Mouse (Mus musculus): ENCODE measurements around the gene Chchd10. TPM values are rescaled to one million over a fixed set of nuclear protein-coding genes. Genes with fewer than 3 reads are reported as not detected.

The Chchd10 gene
- polyA plus RNA-seq, 1 experiment = 1,587 TPM

DNA sequence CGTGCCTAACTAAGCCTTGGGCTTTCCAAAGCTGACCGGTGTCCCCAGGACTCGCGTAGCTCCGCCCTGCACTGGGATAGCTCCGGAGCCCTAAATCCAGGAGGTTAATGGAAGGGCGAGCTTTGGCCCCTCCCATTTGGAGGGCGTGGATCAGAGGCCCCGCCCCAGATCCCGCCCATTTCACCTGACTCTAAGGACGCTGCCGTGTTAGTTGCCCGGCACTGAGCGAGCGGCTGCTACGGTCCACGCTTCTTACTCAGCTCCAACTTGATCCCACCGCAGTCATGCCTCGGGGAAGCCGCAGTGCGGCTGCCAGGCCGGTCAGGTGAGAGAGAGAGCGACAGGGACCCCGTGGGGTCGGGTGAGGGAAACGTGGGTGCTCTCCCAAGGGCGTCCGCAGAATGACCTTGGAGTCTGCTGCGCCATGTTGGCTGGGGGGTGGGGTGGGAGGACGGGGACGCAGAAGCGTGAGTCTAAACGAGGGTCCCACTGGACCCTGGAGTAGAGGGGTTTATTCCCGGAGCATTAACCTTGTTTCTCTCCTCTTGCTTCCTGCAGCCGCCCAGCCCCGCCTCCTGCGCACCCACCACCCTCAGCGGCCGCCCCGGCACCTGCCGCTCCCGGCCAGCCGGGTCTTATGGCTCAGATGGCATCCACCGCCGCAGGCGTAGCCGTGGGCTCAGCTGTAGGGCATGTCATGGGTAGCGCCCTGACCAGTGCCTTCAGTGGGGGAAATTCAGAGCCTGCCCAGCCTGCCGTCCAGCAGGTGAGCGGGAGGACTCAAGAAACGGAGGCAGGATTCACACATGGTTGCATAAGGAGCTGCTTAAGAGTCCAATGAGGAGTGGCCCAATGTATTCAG lies 3.0 kb downstream of the Chchd10 start, which contains the start of gene Mmp11:
Gene Mmp11 (minus strand): TSS at position 817 of the 862 bp plus-strand sequence.
- 7% methylated on average over 51 of the region's 51 CpGs for WGBS

DNA sequence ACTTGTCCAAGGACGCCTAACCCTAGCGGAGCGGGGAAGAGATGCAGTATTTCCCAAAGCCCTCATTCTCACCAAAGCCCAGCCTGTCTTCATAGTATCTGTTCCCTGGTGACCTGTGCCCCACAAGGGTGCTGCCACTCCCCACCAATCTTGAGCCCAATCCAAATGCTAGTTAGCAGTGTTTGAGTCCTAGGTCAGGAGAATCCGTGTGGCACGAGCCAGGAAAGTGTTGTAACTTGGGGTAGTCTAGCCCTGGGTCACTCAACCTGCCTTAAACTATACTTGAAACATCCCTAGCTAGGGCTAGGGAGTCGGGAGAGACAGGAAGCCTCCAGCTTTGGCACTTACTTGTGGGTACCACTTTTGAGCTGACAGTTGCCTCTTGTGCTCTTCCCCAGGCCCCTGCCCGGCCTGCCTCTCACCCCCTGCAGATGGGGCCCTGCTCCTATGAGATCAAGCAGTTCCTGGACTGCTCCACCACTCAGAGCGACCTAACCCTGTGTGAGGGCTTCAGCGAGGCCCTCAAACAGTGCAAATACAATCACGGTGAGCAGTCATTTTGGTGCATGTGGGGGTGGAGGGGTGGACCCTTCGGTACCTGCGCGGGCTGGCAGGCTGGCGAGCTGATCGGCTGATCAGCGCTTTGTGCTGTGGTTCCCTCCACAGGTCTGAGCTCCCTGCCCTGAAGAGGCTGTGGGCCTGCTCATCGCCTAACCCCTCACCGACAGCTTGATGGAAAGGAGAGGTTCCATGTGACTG lies 4.2 kb downstream of the Chchd10 start:
- 43% methylated on average over 18 of the region's 18 CpGs for WGBS
- H3K27ac ChIP-seq (ENCODE audit: insufficient read depth, low read depth, low read length) = peak overlapping the region; percentile 1; the same call in 1 of the 2 replicates
- peaks cover 8% of the 10 kb centered on the region for H3K4me1 ChIP-seq (ENCODE audit: control insufficient read depth, insufficient read depth, low read length)
- TF ChIP-seq CTCF (conservative IDR thresholded peaks at IDR 0.05; ENCODE audit: insufficient read depth, insufficient read length, low read depth, low read length) (no peak), POLR2A (IDR thresholded peaks at IDR 0.05; ENCODE audit: low read depth, low read length) (no peak)
- H3K27me3 ChIP-seq (replicated peaks; ENCODE audit: control insufficient read depth, insufficient read depth, low read length) = no peaks in the 10 kb centered on the region
- peak; percentile 58 for DNase-seq
- no peaks in the 10 kb centered on the region for H3K36me3 ChIP-seq (ENCODE audit: control insufficient read depth, insufficient read depth, low read length)
- peak overlapping the region; percentile 89 for H3K4me3 ChIP-seq (ENCODE audit: insufficient read depth, low read depth, low read length)

More for the DNA sequence above, 3.0 kb downstream of the Chchd10 start, which contains the start of gene Mmp11:
- Histone ChIP-seq H3K4me3 (ENCODE audit: insufficient read depth, low read depth, low read length) (peak within 1 kb of the TSS; percentile 89), H3K4me1 (ENCODE audit: control insufficient read depth, insufficient read depth, low read length) (peaks cover 8% of the 10 kb centered on the region), H3K36me3 (ENCODE audit: control insufficient read depth, insufficient read depth, low read length) (no peaks in the 10 kb centered on the region), H3K27me3 (replicated peaks; ENCODE audit: control insufficient read depth, insufficient read depth, low read length) (no peaks in the 10 kb centered on the region), H3K27ac (ENCODE audit: insufficient read depth, low read depth, low read length) (peak within 1 kb of the TSS; percentile 96)
- TF ChIP-seq POLR2A (IDR thresholded peaks at IDR 0.05; ENCODE audit: low read depth, low read length) (peak; percentile 95), CTCF (conservative IDR thresholded peaks at IDR 0.05; ENCODE audit: insufficient read depth, insufficient read length, low read depth, low read length) (no peak)
- peak; percentile 95 for DNase-seq

DNA sequence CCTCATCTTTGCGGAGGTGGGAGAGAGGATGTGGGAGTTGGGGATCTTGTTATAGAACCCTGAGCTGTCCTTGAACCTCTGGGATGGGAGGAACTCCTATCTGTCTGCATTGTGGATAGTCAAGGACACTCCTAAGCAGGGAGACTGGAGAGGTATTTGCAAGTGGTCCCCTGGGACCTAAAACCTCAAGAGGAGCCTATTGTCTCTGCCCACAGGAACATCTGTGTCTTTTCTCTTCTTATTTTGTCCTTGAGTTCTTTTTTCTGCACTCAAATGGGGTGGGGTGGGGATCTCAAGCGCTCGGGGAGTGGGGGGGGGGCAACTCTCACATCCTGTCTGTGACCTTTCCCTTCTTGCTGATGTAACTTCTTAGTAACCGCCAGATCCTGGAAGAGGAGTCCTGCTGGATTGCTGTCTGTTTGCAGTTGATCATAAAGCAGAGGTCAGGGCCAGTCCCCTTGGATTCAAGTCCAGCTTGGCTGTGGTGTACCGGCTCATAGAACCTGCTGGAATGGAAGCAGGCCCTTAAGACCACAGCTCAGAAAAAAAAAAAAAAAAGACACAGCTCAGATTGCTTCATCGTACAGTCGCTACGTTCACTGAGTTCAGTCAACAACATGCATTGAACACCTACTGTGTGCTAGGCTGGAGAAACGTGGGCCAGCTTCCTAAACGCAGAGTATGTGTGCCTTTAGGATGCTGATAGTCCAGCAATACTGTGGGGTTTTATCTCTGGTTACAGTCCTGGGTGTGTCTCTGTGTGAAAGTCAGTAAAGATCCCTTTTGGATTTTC lies 5.1 kb downstream of the Chchd10 start:
- no peak overlapping the region for H3K4me3 ChIP-seq (ENCODE audit: insufficient read depth, low read depth, low read length)
- H3K4me1 ChIP-seq (ENCODE audit: control insufficient read depth, insufficient read depth, low read length) = peaks cover 5% of the 10 kb centered on the region; the same call in 1 of the 2 replicates
- H3K36me3 ChIP-seq (ENCODE audit: control insufficient read depth, insufficient read depth, low read length) = no peaks in the 10 kb centered on the region
- WGBS = 43% methylated on average over 10 of the region's 10 CpGs
- no peaks in the 10 kb centered on the region for H3K27me3 ChIP-seq (replicated peaks; ENCODE audit: control insufficient read depth, insufficient read depth, low read length)
- peak overlapping the region; percentile 24; the same call in 1 of the 2 replicates for H3K27ac ChIP-seq (ENCODE audit: insufficient read depth, low read depth, low read length)
- TF ChIP-seq POLR2A (IDR thresholded peaks at IDR 0.05; ENCODE audit: low read depth, low read length) (no peak), CTCF (conservative IDR thresholded peaks at IDR 0.05; ENCODE audit: insufficient read depth, insufficient read length, low read depth, low read length) (no peak)
- peak; percentile 53 for DNase-seq

DNA sequence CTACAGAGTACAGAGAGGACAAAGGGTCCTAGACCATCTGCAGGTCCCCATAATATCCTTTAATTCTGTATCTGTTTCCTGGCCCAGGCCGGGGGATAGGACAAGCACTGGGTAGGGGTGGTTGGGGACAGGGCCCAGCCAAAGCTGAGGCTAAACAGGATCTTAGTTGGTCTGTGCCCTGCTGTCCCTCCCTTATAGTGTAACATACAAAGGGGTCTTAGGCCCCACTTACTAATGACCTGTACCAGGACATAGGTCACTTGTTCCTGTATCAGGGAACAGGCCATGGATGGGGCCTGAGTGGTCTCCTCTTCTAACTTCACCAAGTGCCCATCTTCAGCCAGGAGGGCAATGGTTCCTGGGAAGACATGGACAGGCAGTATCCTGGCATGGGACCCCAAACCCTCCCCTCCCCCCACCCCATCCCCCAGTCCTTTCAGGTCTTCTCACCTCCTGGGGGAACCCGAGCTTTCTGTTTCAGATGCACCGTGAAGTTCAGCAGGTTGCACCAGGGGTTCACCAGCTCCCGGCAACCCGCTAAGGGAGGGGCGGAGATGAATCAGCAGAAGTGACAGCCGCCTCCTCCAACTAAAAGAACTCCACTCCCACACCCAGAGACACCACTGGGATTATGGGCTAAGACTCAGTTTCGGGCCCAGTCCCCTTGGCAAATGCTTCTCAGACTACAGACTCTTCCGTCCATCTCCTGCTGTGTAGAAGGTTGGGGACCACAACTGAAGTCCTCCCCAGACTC lies 6.7 kb downstream of the Chchd10 start:
- DNase-seq = no peak
- H3K4me3 ChIP-seq (ENCODE audit: insufficient read depth, low read depth, low read length) = no peak overlapping the region
- H3K36me3 ChIP-seq (ENCODE audit: control insufficient read depth, insufficient read depth, low read length) = no peaks in the 10 kb centered on the region
- H3K27ac ChIP-seq (ENCODE audit: insufficient read depth, low read depth, low read length) = 0 out of 2 replicates have a peak overlapping the region, but pooled peaks have one; percentile 26
- no peaks in the 10 kb centered on the region for H3K27me3 ChIP-seq (replicated peaks; ENCODE audit: control insufficient read depth, insufficient read depth, low read length)
- no peak for TF ChIP-seq POLR2A (IDR thresholded peaks at IDR 0.05; ENCODE audit: low read depth, low read length)
- TF ChIP-seq CTCF (conservative IDR thresholded peaks at IDR 0.05; ENCODE audit: insufficient read depth, insufficient read length, low read depth, low read length) = no peak
- 50% methylated on average over 9 of the region's 9 CpGs for WGBS
- H3K4me1 ChIP-seq (ENCODE audit: control insufficient read depth, insufficient read depth, low read length) = peaks cover 5% of the 10 kb centered on the region; the same call in 1 of the 2 replicates

DNA sequence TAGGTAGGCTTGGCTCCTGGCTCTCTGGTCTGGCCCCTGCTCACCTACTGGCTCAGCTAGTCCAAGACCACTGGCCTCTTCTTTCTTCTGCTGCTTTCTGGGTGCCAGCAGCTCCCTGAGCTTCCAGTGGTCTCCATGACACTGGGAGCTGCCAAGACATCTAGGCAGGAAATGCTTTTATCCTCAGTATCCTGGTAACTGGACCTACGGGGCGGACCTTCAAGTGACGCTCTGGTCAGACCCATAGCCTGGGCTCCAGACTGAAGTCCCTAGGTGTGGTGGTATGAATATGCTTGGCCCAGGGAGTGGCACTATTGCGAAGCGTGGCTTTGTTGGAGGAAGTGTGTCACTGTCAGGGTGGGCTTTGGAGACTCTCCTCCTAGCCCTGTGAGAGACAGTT lies 7.6 kb downstream of the Chchd10 start, which contains the start of gene Gm867:
Gene Gm867 (minus strand): TSS at position 153 of the 400 bp plus-strand sequence.
- Histone ChIP-seq H3K36me3 (ENCODE audit: control insufficient read depth, insufficient read depth, low read length) (no peaks in the 10 kb centered on the region), H3K4me3 (ENCODE audit: insufficient read depth, low read depth, low read length) (no peak within 1 kb of the TSS), H3K27me3 (replicated peaks; ENCODE audit: control insufficient read depth, insufficient read depth, low read length) (no peaks in the 10 kb centered on the region), H3K4me1 (ENCODE audit: control insufficient read depth, insufficient read depth, low read length) (no peaks in the 10 kb centered on the region; the same call in 1 of the 2 replicates), H3K27ac (ENCODE audit: insufficient read depth, low read depth, low read length) (0 out of 2 replicates have a peak within 1 kb of the TSS, but pooled peaks have one; percentile 26)
- DNase-seq = peak; percentile 52
- WGBS = 67% methylated on average over 5 of the region's 5 CpGs
- TF ChIP-seq POLR2A (IDR thresholded peaks at IDR 0.05; ENCODE audit: low read depth, low read length) (no peak), CTCF (conservative IDR thresholded peaks at IDR 0.05; ENCODE audit: insufficient read depth, insufficient read length, low read depth, low read length) (no peak)
